Mouse (Mus musculus) adrenal gland, adult 10 weeks (tissue): ENCODE results near the gene Gm28079. TPM values are rescaled to one million over a fixed set of nuclear protein-coding genes. Genes with fewer than 3 reads are reported as not detected.

ENCODE experiments used
- polyA plus RNA-seq: library from polyadenylated mRNA; stranded (reverse); fragments of 350-450 nt; fragmentation: Illumina TruSeq; extraction: RNeasy Lipid Tissue Mini Kit (QIAGEN cat#74804); gene quantifications from one replicate; pipeline ENCODE4 v1.2.3, GENCODE M21; 2014; ENCODE audit warnings: low read depth, low replicate concordance

Gene Gm28079
- not detected for polyA plus RNA-seq

DNA sequence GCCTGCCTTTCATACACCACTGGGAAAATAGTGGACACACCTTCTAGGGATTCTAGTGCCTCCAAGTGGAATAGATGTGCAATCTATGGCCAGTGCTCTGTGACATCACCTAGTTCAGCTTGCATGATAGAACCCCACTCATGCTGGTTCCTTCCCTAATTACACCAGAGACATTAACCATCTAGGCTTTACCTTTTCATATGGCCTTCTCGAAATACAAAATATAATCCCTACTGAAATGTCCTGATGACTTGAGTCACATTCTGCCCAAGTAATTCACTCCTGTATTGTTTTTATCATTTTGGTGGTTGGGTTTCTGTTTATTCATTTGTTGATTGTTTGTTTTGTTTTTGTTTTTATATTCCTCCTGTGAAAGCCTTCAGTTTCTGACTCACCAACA is at the start of gene Gm28079:
Gene Gm28079 (minus strand): TSS at position 101 of the 400 bp plus-strand sequence.

